Mouse (Mus musculus): ENCODE results near the gene Tmem203.

GRCm38 (mm10) chr2:25242101-25242506 is 13.1 kb upstream of the Tmem203 start, which contains the start of the genes Rnf208 and Cysrt1:
- TF ChIP-seq JUND (conservative IDR thresholded peaks at IDR 0.05; ENCODE audit: low read depth, low read length) (no peak), SMC3 (IDR thresholded peaks at IDR 0.05; ENCODE audit: low read depth, low read length) (no peak), E2F4 (IDR thresholded peaks at IDR 0.05; ENCODE audit: insufficient replicate concordance, low read depth, low read length) (no peak), MYC (IDR thresholded peaks at IDR 0.05; ENCODE audit: low read depth, low read length) (no peak)
